Mouse (Mus musculus): ENCODE results near the gene Ccr10. TPM values are rescaled to one million over a fixed set of nuclear protein-coding genes. Genes with fewer than 3 reads are reported as not detected.
A peak's percentile ranks its signal among the peaks of the same experiment; 100 is the strongest.

Ccr10 gene
- polyA plus RNA-seq, 2 experiments = not detected

GRCm38 (mm10) chr11:101134217-101134865 is 40.9 kb downstream of the Ccr10 start:
- Histone ChIP-seq H3K9ac (replicated peaks) (no peak overlapping the region), H3K4me2 (ENCODE audit: low read depth) (no peak overlapping the region), H3K27me3 (ENCODE audit: control insufficient read depth, insufficient read depth, low read length) (no peaks in the 10 kb centered on the region; the same call in none of the 2 replicates), H3K36me3 (replicated peaks; ENCODE audit: control insufficient read depth, insufficient read depth, low read depth) (no peaks in the 10 kb centered on the region), H3K4me3 (ENCODE audit: insufficient read depth in 1 of 2, low read depth in 2 of 2, low read length in 2 of 2) (no peak overlapping the region), H3K27ac (no peak overlapping the region), H3K9me3 (ENCODE audit: control insufficient read depth, low read length) (no peaks in the 10 kb centered on the region; the same call in 1 of the 2 replicates), H3K4me1 (replicated peaks; ENCODE audit: control insufficient read depth in 2 of 2, insufficient read depth in 2 of 2, low read length in 1 of 2) (peaks cover 2 to 17% of the 10 kb centered on the region in 2 experiments; a peak in 2 of 4 replicates)
- TF ChIP-seq CTCF (IDR thresholded peaks at IDR 0.05; ENCODE audit: low read depth) = no peak
- TF ChIP-seq EP300 (IDR thresholded peaks at IDR 0.05; ENCODE audit: low read depth) = no peak
- ATAC-seq (ENCODE audit: insufficient read depth) (no peak), DNase-seq (ENCODE audit: low read depth in 3 of 3, low spot score in 3 of 3) (no peak)
- WGBS (ENCODE audit: insufficient replicate concordance) = 74% methylated on average over 13 of the region's 13 CpGs

GRCm38 (mm10) chr11:101133037-101133436 is 42.2 kb downstream of the Ccr10 start:
- Histone ChIP-seq H3K4me1 (replicated peaks; ENCODE audit: control insufficient read depth in 2 of 2, insufficient read depth in 2 of 2, low read length in 1 of 2) (peaks cover 2 to 15% of the 10 kb centered on the region in 2 experiments; a peak in 2 of 4 replicates), H3K36me3 (replicated peaks; ENCODE audit: control insufficient read depth, insufficient read depth, low read depth) (no peaks in the 10 kb centered on the region), H3K9ac (replicated peaks) (no peak overlapping the region), H3K9me3 (ENCODE audit: control insufficient read depth, low read length) (no peaks in the 10 kb centered on the region; the same call in 1 of the 2 replicates), H3K27ac (no peak overlapping the region), H3K4me2 (ENCODE audit: low read depth) (no peak overlapping the region), H3K27me3 (ENCODE audit: control insufficient read depth, insufficient read depth, low read length) (no peaks in the 10 kb centered on the region; the same call in 1 of the 2 replicates), H3K4me3 (ENCODE audit: insufficient read depth in 1 of 2, low read depth in 2 of 2, low read length in 2 of 2) (no peak overlapping the region)
- no peak for ATAC-seq (ENCODE audit: insufficient read depth)
- 19% methylated on average over 12 of the region's 12 CpGs for WGBS (ENCODE audit: insufficient replicate concordance)
- no peak for DNase-seq (ENCODE audit: low read depth in 3 of 3, low spot score in 3 of 3)
- no peak for TF ChIP-seq CTCF (IDR thresholded peaks at IDR 0.05; ENCODE audit: low read depth)
- TF ChIP-seq EP300 (IDR thresholded peaks at IDR 0.05; ENCODE audit: low read depth) = no peak

- Histone ChIP-seq H3K36me3 (replicated peaks; ENCODE audit: control insufficient read depth, insufficient read depth, low read depth) (0 out of 2 replicates have a peak, but pooled peaks cover under 1% of the 10 kb centered on the region), H3K9ac (replicated peaks) (no peak overlapping the region), H3K4me1 (replicated peaks; ENCODE audit: control insufficient read depth in 2 of 2, insufficient read depth in 2 of 2, low read length in 1 of 2) (peaks cover 2 to 15% of the 10 kb centered on the region in 2 experiments; a peak in 2 of 4 replicates), H3K27me3 (ENCODE audit: control insufficient read depth, insufficient read depth, low read length) (no peaks in the 10 kb centered on the region), H3K9me3 (ENCODE audit: control insufficient read depth, low read length) (no peaks in the 10 kb centered on the region; the same call in 1 of the 2 replicates), H3K27ac (no peak overlapping the region), H3K4me3 (ENCODE audit: insufficient read depth in 1 of 2, low read depth in 2 of 2, low read length in 2 of 2) (no peak overlapping the region), H3K4me2 (ENCODE audit: low read depth) (no peak overlapping the region)
- ATAC-seq (ENCODE audit: insufficient read depth) (no peak), DNase-seq (ENCODE audit: low read depth in 3 of 3, low spot score in 3 of 3) (no peak)
- WGBS (ENCODE audit: insufficient replicate concordance) = 82% methylated on average over 6 of the region's 6 CpGs
- TF ChIP-seq CTCF (IDR thresholded peaks at IDR 0.05; ENCODE audit: low read depth) (peak; percentile 71), EP300 (IDR thresholded peaks at IDR 0.05; ENCODE audit: low read depth) (no peak)
These were observed 43.5 kb downstream of the Ccr10 start for GRCm38 (mm10) chr11:101131701-101132100.

- no peak overlapping the region for H3K27ac ChIP-seq
- H3K9ac ChIP-seq (replicated peaks) = no peak overlapping the region
- peaks cover 6% of the 10 kb centered on the region; the same call in 1 of the 2 replicates for H3K36me3 ChIP-seq (replicated peaks; ENCODE audit: control insufficient read depth, insufficient read depth, low read depth)
- WGBS (ENCODE audit: insufficient replicate concordance) = 51% methylated on average over 2 of the region's 2 CpGs
- ATAC-seq (ENCODE audit: insufficient read depth) (no peak), DNase-seq (ENCODE audit: low read depth in 3 of 3, low spot score in 3 of 3) (no peak)
- H3K4me3 ChIP-seq (ENCODE audit: insufficient read depth in 1 of 2, low read depth in 2 of 2, low read length in 2 of 2) = no peak overlapping the region
- no peaks in the 10 kb centered on the region for H3K27me3 ChIP-seq (ENCODE audit: control insufficient read depth, insufficient read depth, low read length)
- H3K4me1 ChIP-seq (replicated peaks; ENCODE audit: control insufficient read depth in 2 of 2, insufficient read depth in 2 of 2, low read length in 1 of 2) = peaks cover 2 to 15% of the 10 kb centered on the region in 2 experiments; a peak in 2 of 4 replicates
- no peak for TF ChIP-seq EP300 (IDR thresholded peaks at IDR 0.05; ENCODE audit: low read depth)
- no peak for TF ChIP-seq CTCF (IDR thresholded peaks at IDR 0.05; ENCODE audit: low read depth)
- H3K9me3 ChIP-seq (ENCODE audit: control insufficient read depth, low read length) = no peaks in the 10 kb centered on the region; the same call in 1 of the 2 replicates
- H3K4me2 ChIP-seq (ENCODE audit: low read depth) = no peak overlapping the region
These were observed 44.1 kb downstream of the Ccr10 start for GRCm38 (mm10) chr11:101131187-101131586.

- no peaks in the 10 kb centered on the region; the same call in 1 of the 2 replicates for H3K9me3 ChIP-seq (ENCODE audit: control insufficient read depth, low read length)
- DNase-seq (ENCODE audit: low read depth in 3 of 3, low spot score in 3 of 3) = no peak
- ATAC-seq (ENCODE audit: insufficient read depth) = no peak
- peaks cover 9% of the 10 kb centered on the region; the same call in 1 of the 2 replicates for H3K36me3 ChIP-seq (replicated peaks; ENCODE audit: control insufficient read depth, insufficient read depth, low read depth)
- no peak overlapping the region for H3K4me3 ChIP-seq (ENCODE audit: insufficient read depth in 1 of 2, low read depth in 2 of 2, low read length in 2 of 2)
- H3K4me1 ChIP-seq (replicated peaks; ENCODE audit: control insufficient read depth in 2 of 2, insufficient read depth in 2 of 2, low read length in 1 of 2) = peaks cover 2 to 15% of the 10 kb centered on the region in 2 experiments; a peak in 2 of 4 replicates
- 29% methylated on average over 18 of the region's 18 CpGs for WGBS (ENCODE audit: insufficient replicate concordance)
- no peak for TF ChIP-seq EP300 (IDR thresholded peaks at IDR 0.05; ENCODE audit: low read depth)
- H3K27ac ChIP-seq = no peak overlapping the region
- no peak overlapping the region for H3K9ac ChIP-seq (replicated peaks)
- H3K4me2 ChIP-seq (ENCODE audit: low read depth) = no peak overlapping the region
- no peaks in the 10 kb centered on the region for H3K27me3 ChIP-seq (ENCODE audit: control insufficient read depth, insufficient read depth, low read length)
These were observed 45.0 kb downstream of the Ccr10 start for GRCm38 (mm10) chr11:101130056-101130756.

Measured in liver, embryonic 14.5 days (tissue).